Mouse (Mus musculus) ES-E14 (cell line): Measurements from ENCODE around the gene Stac2. TPM values are rescaled to one million over a fixed set of nuclear protein-coding genes. Genes with fewer than 3 reads are reported as not detected.

ENCODE experiments used
- DNase-seq: peaks from one replicate; pipeline ENCODE4 v3.0.0-alpha.2; 2013; ENCODE audit warnings: low read depth, low spot score
- H3K27ac ChIP-seq: 2 replicates; pipeline ENCODE4 v1.5.1; 2012; ENCODE audit warnings: low read depth, mild to moderate bottlenecking, low read length, moderate library complexity, mixed read lengths; ENCODE audit not compliant: poor library complexity, insufficient read depth, severe bottlenecking
- H3K36me3 ChIP-seq: 2 replicates; pipeline ENCODE4 v1.6.1; 2012; ENCODE audit warnings: mild to moderate bottlenecking, low read length, moderate library complexity, mixed read lengths; ENCODE audit not compliant: control insufficient read depth, poor library complexity, insufficient read depth, severe bottlenecking
- H3K4me1 ChIP-seq, 2 experiments: fragments of 150-350 bp in 1 of 2; sonication (generic) in 1 of 2; 2 replicates each; pipeline ENCODE4 v1.6.1; 2012; ENCODE audit warnings: low read length in 2 of 2, mild to moderate bottlenecking in 1 of 2, mixed read lengths in 1 of 2; ENCODE audit not compliant: control insufficient read depth in 2 of 2, insufficient read depth in 2 of 2, poor library complexity in 1 of 2
- H3K4me3 ChIP-seq, 2 experiments: fragments of 150-350 bp in 1 of 2; sonication (generic) in 1 of 2; 2 replicates each; pipeline ENCODE4 v1.5.1; 2012; ENCODE audit warnings: low read length in 2 of 2, low read depth in 1 of 2, mild to moderate bottlenecking in 1 of 2, mixed read lengths in 1 of 2; ENCODE audit not compliant: insufficient read depth in 1 of 2, poor library complexity in 1 of 2, severe bottlenecking in 1 of 2
- H3K9ac ChIP-seq: 2 replicates; pipeline ENCODE4 v1.6.1; 2012; ENCODE audit warnings: low read depth, mild to moderate bottlenecking, low read length, mixed read lengths; ENCODE audit not compliant: poor library complexity, insufficient read depth, severe bottlenecking
- H3K9me3 ChIP-seq: fragments of 150-350 bp; sonication (generic); 2 replicates; pipeline ENCODE4 v1.6.1; 2012; ENCODE audit warnings: low read depth, mild to moderate bottlenecking, low read length; ENCODE audit not compliant: control insufficient read depth, insufficient read depth
- CHD2 ChIP-seq: IDR thresholded peaks from 2 replicates; pipeline ENCODE4 v1.6.1; 2014; ENCODE audit warnings: mild to moderate bottlenecking, low read depth, low read length, inconsistent platforms
- HCFC1 ChIP-seq: IDR thresholded peaks from 2 replicates; pipeline ENCODE4 v1.6.1; 2012; ENCODE audit warnings: low read length, inconsistent platforms, borderline replicate concordance; ENCODE audit not compliant: insufficient read depth
- MAFK ChIP-seq: IDR thresholded peaks from 2 replicates; pipeline ENCODE4 v1.6.1; 2014; ENCODE audit warnings: mild to moderate bottlenecking, low read depth, low read length, inconsistent platforms; ENCODE audit not compliant: insufficient read depth
- ZC3H11A ChIP-seq: IDR thresholded peaks from 2 replicates; pipeline ENCODE4 v1.6.1; 2012; ENCODE audit warnings: low read depth, mild to moderate bottlenecking, inconsistent platforms, low read length, borderline replicate concordance
- ZNF384 ChIP-seq: IDR thresholded peaks from 2 replicates; pipeline ENCODE4 v1.6.1; 2012; ENCODE audit warnings: low read depth, low read length, inconsistent platforms
- in situ Hi-C, 2 experiments: fragments of 600-800 bp; cut with MboI; formaldehyde crosslinking; loops; one replicate each; pipeline ENCODE4 v1.15.1; 2025; ENCODE audit warnings: low sequenced_read_pairs in 2 of 2, inconsistent platforms in 1 of 2; ENCODE audit not compliant: unreplicated experiment in 2 of 2
- total RNA-seq: library from RNA; depleted of rRNA; stranded (reverse); fragments of 300-350 nt; gene quantifications from 2 replicates; pipeline ENCODE4 v1.2.3, GENCODE M21; 2012

Gene Stac2
- total RNA-seq, 1 experiment: 2.1 TPM

DNA sequence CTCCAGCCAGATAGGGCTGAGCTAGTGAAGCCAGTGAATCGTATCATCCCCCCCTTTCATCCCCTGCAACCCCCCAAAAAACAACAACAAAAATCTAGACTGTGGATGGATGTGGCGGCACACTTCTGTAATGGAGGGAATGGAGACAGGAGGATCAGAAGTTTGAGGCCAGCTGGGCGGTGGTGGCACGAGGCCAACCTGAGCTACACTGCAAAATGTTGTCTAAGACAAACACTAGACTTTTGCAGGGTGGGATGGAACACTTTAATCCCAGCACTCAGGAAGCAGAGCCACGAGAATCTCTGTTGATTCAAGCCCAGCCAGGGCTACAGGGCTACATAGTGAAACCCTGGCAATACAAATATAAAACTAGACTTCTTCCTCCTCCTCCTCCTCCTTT lies 9.2 kb downstream of the Stac2 start:
- no peak for DNase-seq
- Histone ChIP-seq H3K36me3 (no peaks in the 10 kb centered on the region), H3K27ac (no peak overlapping the region), H3K9ac (no peak overlapping the region), H3K4me1 (peaks cover 2 to 13% of the 10 kb centered on the region in 2 experiments; a peak in 2 of 4 replicates), H3K4me3 (peak overlapping the region in 1 of 2 experiments; percentile 51; a peak in 1 of 4 replicates), H3K9me3 (no peaks in the 10 kb centered on the region)
- TF ChIP-seq HCFC1 (no peak), ZNF384 (no peak), CHD2 (no peak)
- in situ Hi-C loops: no loop called here

DNA sequence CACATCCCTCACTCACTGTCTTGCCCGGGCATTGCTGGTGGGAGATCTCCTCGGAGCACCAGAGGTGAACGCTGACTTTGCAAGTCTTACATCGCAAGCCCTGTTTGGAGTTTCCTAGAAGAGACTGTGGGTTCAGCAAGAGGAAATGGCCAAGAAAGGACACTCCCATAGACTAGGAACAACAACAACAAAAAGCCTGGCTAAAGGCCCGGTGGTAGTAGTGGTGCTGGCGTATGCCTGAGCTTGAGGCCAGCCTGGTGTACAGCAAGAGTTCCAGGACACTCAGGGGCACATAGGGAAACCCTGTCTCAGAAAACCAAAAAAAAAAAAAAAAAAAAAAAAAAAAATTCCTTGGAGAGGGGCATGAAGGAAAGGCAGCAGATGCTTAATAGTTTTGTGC lies 10.5 kb downstream of the Stac2 start:
- Histone ChIP-seq H3K9me3 (no peaks in the 10 kb centered on the region), H3K9ac (no peak overlapping the region), H3K4me1 (peaks cover 3 to 15% of the 10 kb centered on the region in 2 experiments; a peak in 2 of 4 replicates), H3K27ac (no peak overlapping the region), H3K4me3 (0 out of 4 replicates have a peak overlapping the region, but pooled peaks of 1 of the 2 experiments have one; percentile 51), H3K36me3 (no peaks in the 10 kb centered on the region)
- TF ChIP-seq CHD2 (no peak), ZNF384 (peak; percentile 31; the same call in 1 of the 2 replicates)
- no peak for DNase-seq
- in situ Hi-C loops: no loop called here

DNA sequence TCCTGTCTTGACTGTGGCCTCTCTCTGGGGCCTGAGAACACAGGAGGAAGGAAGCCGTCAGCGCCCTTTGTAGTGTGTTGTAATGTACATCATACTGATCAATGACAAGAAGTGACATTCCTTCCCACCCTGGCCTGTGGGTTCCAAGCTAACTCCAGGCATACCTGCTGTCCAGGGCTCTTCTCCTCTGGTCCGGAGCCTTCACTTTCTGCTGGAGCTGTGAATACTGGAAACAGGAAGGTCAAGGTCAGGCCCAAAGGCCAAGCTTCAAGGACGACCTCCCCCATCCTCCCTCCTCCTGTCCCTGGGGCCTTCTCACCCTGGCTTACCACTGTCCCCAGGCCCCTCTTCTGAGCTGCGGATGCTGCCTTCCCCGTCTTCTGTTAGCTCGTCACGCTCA lies 12.3 kb downstream of the Stac2 start:
- H3K9me3 ChIP-seq: no peaks in the 10 kb centered on the region
- in situ Hi-C loops: no loop called here
- DNase-seq: no peak
- H3K4me3 ChIP-seq: no peak overlapping the region
- H3K9ac ChIP-seq: peak overlapping the region; percentile 44; the same call in 1 of the 2 replicates
- H3K27ac ChIP-seq: no peak overlapping the region
- peaks cover 11 to 24% of the 10 kb centered on the region in 2 experiments; a peak in 3 of 4 replicates for H3K4me1 ChIP-seq
- TF ChIP-seq CHD2 (no peak), ZNF384 (no peak)
- H3K36me3 ChIP-seq: no peaks in the 10 kb centered on the region

DNA sequence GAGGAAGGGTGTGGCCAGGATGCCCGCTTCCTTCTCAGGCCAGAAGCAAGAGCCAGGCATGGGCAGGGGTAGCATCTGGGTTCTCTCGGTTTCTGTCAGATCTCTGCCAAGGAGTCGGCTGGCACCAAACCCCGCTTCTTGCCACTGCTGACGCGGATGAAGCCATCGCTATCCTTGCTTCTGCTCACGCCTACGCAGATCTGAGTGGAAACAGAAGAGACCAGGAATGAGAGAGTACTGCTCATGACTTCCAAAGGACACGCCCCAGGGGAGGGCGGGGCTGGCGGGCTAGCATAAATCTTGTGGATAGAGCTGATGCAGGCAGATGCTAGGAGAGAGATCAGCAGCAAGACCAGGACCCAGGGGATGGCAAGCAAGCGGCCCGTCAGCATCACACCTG lies 15.4 kb downstream of the Stac2 start:
- Histone ChIP-seq H3K36me3 (no peaks in the 10 kb centered on the region), H3K27ac (no peak overlapping the region), H3K9me3 (no peaks in the 10 kb centered on the region), H3K9ac (no peak overlapping the region), H3K4me1 (peaks cover 11 to 23% of the 10 kb centered on the region in 2 experiments; a peak in 3 of 4 replicates), H3K4me3 (no peak overlapping the region)
- DNase-seq: no peak
- TF ChIP-seq ZC3H11A: no peak
- in situ Hi-C loops: no loop called here

DNA sequence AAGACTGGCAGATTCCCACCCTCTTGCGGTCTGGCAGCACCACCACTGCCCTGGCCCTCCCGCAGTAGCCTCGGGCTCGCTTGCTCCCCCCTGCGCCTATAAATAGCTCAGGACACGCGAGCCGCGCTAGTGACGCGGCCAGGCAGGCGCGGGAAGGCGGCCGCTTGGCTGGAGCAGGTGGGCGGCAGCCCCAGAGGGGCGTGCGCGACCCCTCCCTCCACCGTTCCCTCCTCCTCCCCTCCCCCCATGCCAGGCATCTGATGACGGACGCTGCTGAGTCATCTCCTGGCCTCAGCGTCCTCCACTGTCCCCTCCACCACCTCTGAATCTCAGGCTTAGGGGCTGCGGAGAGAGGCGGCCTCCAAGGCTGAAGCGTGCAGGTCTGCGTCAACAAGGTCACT lies 17.3 kb downstream of the Stac2 start:
- Histone ChIP-seq H3K36me3 (peaks cover 4% of the 10 kb centered on the region; the same call in 1 of the 2 replicates), H3K4me1 (peaks cover 11 to 15% of the 10 kb centered on the region in 2 experiments; a peak in 3 of 4 replicates), H3K9ac (peak overlapping the region; percentile 70), H3K27ac (no peak overlapping the region), H3K9me3 (no peaks in the 10 kb centered on the region), H3K4me3 (peak overlapping the region; percentile 15 to 57; a peak in 3 of 4 replicates)
- TF ChIP-seq MAFK (peak; percentile 84), CHD2 (no peak), HCFC1 (no peak)
- DNase-seq: no peak
- in situ Hi-C loops: no loop called here
